Mouse (Mus musculus) liver (tissue): ENCODE results near the gene Ascc2.
A peak's percentile ranks its signal among the peaks of the same experiment; 100 is the strongest.
"Not testable (repeated sequence)": the region's sequence is repeated elsewhere in the genome, so short reads cannot be mapped to it uniquely, and the experiment has no call there.

Experiments used
- DNase-seq: peaks from one replicate; pipeline ENCODE4 v3.0.0-alpha.2; 2020; ENCODE audit warnings: mixed read lengths

Gene Ascc2

GRCm38 (mm10) chr11:4633420-4633819 lies 4.1 kb upstream of the Ascc2 start:
- DNase-seq = no peak

DNA sequence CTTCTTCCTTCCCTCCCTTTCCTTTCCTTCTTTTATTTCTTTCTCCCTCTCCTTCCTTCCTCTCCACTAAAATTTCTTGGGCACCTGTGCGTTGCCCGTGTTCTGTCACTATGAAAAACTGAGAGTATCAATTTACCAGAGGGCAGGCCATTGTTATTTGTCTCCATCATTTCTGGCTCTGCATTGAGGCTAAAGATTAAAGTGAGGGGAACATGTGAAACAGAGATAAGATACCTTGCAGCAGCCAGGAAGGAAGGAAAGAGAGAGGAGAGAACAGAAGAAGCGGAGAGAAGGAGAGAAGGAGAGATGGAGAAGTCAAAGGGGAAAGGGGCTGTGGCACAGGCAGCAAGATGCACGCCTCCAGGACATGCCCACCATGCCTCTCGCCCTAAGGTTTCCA lies 3.2 kb upstream of the Ascc2 start:
- DNase-seq = no peak

GRCm38 (mm10) chr11:4636782-4637342 lies 685 bp upstream of the Ascc2 start:
- no peak for DNase-seq

DNA sequence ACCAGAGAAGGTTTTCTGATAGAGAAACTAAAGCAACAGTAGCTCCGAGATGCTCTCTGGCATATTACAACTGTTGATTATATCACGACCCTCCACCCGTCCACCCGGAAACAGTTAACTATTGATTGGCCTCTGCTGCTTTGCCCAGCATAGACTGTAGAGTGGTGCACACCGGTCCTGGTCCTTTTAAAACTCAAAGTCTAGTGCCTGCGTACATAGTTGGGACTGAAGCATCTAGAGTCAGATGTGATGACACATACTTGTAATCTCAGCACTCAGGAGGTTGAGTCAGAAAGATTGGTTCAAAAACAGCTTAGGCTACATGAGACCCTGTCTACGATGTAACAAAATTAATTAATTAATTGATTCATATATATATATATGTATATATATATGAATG lies 714 bp downstream of the Ascc2 start:
- peak; percentile 18 for DNase-seq

GRCm38 (mm10) chr11:4641185-4641584 lies 3.6 kb downstream of the Ascc2 start:
- no peak for DNase-seq

DNA sequence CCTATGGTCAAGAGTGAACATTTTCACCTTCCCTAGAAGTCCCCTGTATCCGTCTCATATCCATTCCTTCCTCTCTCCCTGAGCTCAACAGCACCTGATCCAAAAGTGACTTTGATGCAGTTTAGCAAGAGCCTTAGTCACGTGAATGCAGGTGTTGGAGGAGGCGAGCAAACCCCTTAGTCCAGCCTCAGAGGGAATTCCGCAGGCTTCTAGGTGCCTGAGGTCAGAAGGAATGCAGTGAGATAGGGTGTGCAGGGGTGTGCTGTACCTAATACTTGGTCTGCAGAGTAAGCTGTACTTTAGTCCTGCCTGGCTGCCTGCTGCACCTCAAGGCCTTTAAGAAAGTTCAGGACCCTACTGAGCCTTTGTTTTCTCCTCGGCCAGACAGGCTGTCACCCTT lies 6.2 kb downstream of the Ascc2 start:
- DNase-seq = no peak

- DNase-seq = not testable (repeated sequence)
These were observed 7.6 kb downstream of the Ascc2 start for GRCm38 (mm10) chr11:4645180-4645579.

DNA sequence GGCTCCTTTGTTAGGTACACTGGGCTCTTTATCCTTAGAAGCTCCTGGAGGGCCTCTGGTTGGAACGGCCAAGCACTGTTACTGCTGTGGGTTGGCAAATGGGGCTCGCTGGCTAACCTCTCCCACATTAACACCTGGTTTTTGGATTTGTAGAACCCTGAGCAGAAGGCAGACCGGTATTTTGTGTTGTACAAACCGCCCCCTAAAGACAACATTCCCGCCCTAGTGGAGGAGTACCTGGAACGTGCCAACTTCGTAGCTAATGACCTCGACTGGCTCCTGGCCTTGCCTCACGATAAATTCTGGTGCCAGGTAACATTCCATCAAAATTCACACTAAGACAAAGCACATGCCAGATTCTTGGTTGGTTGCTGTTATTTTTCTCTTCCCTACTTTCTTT lies 8.9 kb downstream of the Ascc2 start:
- DNase-seq = no peak

- no peak for DNase-seq
These were observed 22.3 kb downstream of the Ascc2 start for GRCm38 (mm10) chr11:4659818-4660217.

DNA sequence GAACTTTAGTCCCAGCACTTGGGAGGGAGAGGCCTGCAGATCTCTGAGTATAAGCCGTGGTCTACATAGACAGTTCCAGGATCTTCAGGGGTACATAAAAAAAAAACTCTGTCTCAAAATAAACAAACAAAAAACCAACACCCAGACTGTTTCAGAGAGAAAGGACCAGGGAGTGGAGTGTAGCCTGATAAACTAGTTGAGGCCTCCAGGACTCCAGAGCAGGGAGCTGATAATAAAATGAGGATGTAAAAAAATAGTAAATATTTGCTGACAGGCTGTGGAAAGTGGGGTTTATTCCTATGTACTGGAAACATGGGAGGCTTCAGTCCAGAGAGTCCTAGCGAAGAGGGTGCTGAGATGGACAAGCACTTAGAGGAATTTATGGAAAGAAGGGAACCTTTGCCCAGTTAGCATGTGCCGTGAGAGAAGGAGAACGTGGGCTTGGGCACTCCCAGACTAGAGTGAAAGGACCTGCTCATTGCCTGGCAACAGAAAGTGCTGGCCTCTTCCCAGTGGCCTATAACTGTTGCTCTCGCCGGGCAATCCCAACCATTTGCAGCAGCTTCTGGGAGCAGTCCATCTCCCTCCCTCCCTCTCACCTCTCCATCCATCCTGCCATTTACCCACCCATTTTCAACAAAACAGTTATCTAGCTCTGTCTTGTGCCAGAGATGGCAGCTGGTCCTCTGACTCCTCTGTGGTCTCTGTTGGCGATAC lies 22.9 kb downstream of the Ascc2 start:
- DNase-seq = no peak

GRCm38 (mm10) chr11:4661324-4661723 lies 23.8 kb downstream of the Ascc2 start:
- DNase-seq = peak; percentile 48

DNA sequence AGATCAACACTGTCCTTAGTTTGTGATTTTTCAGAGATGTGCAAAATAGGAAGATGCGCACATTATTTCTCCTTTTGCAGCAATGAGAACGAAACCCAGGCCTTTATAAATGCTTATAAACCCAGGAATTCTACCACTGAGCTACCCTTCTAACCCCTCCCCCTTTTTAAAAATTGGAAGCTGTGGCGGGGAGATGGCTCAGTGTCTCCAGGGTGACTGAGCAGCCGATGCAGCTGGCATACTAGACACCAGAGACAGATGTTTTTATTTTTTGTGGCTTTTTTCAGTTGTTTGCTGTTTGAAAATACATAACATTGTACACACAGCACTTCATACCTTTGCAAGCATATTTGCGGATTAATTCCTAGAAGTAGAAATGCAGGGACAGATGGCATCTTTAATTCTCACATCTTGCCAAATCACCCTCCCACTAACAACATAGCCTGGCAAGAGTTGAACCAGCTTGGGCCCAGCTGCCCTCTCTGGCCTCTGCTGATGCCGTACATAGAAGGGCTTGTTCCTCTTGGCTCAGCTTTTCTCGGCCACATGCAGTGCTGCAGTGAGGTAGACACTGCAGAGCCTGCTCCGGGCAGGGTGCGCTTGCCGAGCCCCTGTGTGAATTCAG lies 24.4 kb downstream of the Ascc2 start:
- DNase-seq = no peak

DNA sequence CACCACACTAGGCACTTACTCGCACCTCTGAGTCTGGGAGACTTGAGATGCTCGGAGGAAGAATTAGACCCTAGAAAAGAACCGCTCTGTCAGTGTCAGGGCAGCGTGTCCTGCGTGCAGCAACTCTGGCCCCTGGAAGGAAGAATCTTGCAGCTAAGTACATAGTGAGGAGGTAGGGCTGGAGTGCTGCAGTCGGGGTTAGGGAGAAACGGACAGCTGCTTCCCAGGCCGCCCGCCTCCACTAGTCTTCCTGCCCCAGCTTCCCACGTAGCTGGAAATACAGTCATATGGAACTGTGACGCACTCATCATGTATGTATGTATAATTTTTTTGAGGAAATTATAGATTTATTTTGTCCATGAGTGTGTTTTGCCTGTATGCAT lies 24.9 kb downstream of the Ascc2 start:
- DNase-seq = no peak

DNA sequence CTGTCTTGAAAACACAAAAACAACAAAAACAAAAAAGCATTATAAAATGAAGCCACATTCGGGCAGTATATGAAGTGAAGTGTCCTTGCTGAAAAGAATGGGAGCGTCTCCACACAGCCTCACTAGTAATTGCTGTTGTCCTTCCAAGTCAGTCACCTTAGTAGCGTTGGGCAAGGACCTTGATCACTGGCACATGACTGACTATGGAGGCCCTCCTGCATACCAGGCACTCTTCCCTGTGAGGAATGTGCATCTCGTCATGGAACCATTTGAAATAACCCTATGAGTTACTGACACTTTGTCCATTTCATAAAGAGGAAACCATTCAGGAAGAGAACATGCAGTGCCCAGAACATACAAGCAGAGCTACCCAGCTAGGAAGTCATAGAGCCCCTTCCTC lies 34.2 kb downstream of the Ascc2 start:
- DNase-seq = no peak

DNA sequence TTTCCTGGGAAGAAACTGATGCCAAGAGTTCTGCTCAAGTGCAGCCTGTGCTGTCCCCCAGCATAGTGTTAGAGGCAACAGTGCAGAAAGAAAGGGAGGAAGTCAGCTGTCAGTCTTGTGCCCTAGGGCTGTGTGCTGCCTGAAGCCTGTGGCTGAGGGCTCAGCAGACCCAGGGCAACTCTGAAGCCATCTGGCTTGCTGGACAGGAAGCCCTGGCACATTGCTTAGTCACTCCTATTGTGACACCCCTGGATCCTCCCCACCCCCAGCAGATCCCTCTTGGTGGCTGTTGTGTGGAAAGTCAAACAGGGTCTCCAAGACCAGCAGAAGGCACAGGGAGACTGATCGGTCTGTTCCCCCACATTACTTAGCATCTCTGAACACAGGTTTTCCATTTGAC lies 37.0 kb downstream of the Ascc2 start:
- DNase-seq = no peak

- no peak for DNase-seq
These were observed 37.6 kb downstream of the Ascc2 start for GRCm38 (mm10) chr11:4675126-4675562.

GRCm38 (mm10) chr11:4675693-4676092 lies 38.1 kb downstream of the Ascc2 start:
- DNase-seq = no peak

DNA sequence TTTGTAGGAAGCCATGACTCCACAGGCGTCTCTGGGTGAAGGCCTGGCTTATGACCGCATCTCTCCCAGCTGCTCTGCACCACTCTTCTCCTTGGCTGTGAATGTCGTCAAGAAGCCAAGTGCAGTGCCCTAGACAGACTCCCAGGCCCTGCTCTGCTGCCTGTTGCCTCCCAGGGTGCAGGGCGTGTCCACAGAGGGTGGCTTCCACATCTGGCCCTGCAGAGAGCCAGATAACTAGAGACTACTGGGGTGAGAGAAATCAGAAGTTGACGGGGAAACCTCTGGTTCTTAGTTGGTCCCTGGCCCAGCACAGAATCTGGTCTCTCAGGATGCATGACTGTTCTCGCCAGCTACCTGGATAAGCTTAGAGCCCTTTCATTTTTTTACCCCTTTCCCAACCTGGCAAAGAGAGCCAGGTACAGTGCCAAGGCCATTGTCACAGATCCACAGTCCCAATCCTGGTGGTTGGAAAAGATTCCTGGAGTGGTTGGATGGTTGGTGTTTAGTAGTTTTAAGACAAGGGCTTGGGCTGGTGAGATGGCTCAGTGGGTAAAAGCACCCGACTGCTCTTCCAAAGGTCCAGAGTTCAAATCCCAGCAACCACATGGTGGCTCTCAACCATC lies 39.8 kb downstream of the Ascc2 start:
- DNase-seq = peak; percentile 92

DNA sequence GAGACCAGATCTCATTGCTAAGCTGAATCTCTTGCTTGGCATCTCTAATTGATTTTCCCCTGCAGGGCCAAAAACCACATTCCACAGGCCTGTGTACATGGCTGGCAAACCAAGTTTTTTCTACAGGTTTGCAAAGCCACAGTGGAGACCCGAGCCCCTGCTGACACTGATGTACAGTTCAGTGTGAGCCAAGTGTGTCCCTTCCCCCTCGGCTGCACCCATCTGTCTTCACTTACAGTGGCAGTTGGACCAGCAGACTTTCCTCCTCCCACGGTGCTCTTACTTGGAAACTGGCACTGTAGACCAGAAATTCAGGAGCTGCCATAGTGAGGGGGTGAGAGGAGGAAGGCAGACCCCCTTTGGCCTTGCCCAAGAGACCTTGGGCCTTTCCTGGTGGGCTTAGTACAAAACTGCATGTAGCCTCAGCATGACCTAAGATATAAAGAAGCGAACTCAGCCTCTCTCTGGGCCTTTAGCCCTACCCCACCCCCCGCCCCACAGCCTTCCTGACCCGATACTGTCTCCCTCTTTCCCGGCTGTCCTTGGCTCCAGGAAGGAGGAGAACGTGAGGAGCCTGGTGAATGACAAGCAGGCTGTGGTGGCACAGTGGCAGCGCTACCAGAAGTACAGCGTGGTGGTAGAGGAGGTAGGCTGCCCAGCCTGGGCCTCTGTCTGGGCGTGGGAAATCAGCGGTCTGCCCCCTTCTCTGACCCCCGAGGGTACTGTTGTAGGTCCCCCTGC lies 41.3 kb downstream of the Ascc2 start:
- no peak for DNase-seq

DNA sequence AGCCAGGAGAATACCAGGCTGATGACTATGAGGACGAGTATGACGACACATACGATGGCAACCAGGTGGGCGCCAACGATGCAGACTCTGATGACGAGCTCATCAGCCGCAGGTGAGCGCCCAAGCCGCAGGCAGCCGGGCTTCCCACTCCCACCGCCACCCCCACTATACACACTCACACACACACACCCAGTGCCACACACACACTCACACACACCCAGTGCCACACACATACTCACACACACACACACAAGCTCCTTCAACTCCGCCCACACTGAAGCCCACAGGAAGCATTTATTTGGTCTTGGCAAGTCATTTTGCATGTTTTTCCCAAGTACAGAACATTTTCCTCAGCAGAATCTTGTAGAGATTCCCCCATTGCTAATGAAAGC lies 41.9 kb downstream of the Ascc2 start:
- no peak for DNase-seq

- no peak for DNase-seq
These were observed 42.6 kb downstream of the Ascc2 start for GRCm38 (mm10) chr11:4680126-4680525.

- DNase-seq = no peak
These were observed 46.0 kb downstream of the Ascc2 start for GRCm38 (mm10) chr11:4683516-4683915.

DNA sequence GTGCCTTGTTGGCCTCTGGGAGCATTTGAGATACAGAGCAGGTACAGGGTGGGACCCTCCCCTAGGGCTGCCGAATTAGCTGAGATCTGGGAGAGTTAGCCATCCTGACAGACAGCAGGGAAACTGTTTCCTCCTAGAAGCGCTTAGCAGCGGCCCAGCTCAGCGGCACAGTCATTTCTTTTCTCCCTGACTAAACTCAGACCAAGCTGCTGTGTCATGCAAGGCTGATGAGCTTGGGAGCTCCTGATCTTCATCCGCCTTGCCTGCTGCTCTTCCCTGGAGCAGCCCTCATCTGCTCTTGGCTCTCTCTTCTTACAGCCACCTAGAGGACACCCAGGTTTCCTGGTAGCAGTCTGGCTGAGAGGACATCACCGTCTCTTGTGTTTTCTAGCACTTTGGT lies 46.6 kb downstream of the Ascc2 start:
- no peak for DNase-seq
